Mouse (Mus musculus): ENCODE results near the gene Gm43191. TPM values are rescaled to one million over a fixed set of nuclear protein-coding genes. Genes with fewer than 3 reads are reported as not detected.
"Not testable (repeated sequence)": the region's sequence is repeated elsewhere in the genome, so short reads cannot be mapped to it uniquely, and the experiment has no call there.

The Gm43191 gene
- not detected for polyA plus RNA-seq (2017; shearing (Covaris generic))

DNA sequence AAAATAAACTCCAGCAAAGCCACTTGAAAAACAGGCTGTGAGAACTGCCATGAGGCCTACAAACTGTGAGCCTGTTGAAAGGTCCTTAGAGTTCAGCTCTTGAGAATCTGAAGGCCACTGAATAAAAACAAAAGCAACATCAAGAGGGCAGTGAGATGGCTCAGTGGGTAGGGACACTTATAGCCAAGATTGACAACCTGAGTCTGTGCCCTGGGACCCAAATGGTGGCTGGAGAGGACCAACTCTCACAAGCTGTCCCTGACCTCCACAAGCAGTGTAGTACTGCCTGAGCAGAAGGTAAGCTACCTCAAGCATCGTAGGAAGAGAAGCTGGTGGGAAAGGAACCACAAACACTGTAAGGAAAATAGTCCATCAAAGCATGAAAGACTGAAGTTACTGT, at the start of gene Gm43191:
Gm43191 (minus strand) TSS at position 101 of the 400 bp plus-strand sequence.
- ATAC-seq = no peak

DNA sequence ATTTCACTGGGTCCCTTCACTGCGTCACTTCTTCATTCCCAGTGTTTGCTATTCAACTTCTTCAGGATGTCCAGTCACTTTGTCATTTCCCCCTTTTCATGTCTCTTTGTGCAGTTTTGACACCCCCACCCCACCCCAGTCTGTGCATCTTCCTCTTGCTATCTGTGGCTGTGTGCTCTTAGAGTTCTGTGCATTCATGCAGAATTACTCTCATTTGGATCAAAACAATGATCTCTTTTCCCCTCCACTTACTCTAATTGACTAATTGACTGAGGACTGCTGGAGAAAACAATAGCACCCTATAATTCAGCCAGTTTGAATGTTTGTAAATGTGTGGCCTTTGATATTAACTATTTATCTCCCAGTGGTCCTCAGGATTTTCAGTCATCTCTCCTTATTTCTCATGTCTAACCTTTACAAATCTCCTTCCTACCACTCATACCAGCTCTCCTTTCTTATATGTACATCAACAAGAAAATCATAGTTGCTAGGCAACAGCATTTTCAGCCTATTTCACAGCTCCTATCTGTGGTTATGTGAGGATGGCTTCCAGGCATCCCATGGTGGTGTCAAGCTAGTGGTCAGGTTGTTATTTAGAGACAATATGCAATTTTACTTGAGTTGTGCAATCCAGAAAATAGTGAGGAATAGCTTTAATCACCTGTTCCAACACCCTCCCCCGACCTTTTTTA, 48.6 kb upstream of the Gm43191 start:
- no peak for ATAC-seq

DNA sequence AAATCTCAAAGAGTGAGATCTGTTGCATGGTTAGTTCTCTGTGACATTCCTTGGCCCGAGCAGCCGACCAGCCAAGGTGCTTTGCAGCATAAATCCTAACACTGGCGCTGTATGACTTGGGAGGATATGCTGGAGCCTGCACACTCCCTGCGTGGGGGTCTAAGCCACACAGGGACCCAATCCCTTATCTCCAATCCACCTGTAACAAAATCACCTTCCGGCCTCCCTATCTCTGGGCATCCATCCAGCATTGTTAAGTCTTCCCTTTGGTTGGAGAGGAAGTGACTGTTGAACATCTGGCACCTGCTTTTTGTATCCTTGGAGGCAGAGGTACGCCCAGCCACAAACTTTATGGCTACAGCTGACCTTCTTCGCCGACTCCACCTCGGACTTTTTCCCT, 45.7 kb upstream of the Gm43191 start:
- ATAC-seq = no peak

DNA sequence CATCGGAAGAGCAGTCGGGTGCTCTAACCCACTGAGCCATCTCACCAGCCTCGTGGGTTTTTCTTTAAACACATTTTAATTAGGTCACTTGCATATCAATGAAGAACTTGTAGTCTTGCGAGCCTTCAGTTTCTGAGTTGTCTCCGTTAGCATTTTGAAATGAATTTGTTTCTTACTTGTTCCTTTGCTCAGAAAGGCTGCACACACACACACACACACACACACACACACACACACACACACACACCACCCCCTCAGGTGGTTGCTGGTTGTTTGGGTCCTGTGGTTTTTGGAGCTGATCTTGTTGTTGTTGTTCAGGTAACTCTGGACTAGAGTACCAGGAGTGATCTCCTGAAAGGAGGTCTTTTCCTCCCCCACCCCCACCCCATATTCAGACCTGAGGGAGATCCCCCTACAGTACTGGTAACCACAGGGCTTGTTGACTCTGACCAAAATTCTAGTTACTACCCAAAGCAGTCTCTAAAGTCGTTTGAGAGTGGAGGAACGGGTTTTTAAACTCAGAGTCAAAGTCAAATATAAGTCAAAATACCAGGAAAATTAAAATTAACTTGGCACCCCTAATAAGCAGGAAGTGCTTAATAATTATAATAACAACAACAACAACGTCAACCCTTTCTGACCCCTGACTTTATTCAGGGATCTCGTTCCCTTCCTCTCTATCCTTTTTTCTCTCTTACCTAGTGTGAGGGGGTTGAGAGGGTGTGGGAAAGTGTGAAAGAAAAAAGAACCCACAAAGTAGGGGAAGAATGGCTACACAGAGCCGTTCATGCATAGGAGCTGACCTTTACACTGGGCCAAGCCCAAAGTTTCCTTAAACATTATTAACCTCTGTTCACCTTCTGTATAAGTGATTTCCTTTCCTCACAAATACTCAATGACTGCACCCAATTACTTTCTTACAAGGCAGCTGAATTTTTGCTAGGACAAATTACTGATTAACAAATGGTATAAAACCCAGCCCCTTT, 42.7 kb upstream of the Gm43191 start:
- ATAC-seq = peak; percentile 66

DNA sequence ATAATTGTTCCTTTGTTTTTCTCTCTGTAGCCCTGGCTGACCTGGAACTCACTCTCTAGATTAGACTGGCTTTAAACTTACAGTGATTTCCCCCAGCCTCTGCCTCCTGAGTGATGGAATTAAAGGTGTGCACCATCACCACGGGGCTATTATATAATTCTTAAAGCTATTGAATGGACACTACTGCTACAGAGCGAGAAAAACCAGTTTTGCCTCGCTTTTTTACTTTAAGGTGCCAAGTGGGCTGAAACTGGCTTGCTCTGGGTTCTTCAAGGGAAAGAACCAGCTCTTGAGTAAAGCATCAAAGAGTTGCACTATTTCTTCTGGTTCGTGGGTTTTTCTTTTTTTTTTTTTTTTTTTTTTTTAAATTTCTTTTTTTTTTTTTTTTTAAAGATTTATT, 41.9 kb upstream of the Gm43191 start:
- ATAC-seq = peak; percentile 14

DNA sequence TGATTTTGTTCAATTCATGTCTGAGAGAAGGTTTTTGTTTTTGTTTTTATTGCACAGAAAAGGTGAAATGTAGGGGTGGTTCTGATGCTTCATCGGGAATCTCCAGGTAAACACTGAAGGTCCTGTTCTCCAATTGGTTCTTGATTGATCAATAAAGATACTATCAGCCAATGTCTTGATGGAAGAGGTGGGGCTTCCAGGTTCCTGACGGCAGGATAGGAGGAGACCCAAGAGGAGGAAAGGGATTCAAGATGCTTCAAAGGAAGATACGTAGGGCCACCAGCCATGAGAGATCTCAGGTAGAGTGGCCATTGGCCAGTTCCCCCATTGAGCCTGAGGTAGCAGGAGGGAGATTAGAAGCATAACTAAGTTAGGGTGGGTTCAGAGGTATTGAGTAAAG, 37.9 kb upstream of the Gm43191 start:
- no peak for ATAC-seq

DNA sequence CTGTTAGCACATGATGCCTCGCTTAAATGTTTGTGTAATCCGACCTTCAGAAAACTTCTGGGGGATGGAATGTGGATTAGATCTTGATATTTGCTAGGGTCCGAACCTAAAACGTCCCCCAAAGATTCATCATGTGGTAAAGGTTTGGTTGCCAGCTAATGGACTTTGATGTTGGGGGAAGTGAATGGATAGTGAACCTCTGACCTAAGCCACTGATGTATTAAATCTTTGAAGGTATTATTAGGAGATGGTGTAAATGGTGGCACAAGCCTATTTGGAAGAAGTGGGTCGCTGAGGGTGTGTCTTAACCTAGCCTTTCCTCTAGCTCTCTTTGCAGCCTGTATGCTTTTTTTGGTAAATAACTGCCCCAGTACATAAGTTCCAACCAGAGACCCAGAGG, 32.0 kb upstream of the Gm43191 start:
- no peak for ATAC-seq

DNA sequence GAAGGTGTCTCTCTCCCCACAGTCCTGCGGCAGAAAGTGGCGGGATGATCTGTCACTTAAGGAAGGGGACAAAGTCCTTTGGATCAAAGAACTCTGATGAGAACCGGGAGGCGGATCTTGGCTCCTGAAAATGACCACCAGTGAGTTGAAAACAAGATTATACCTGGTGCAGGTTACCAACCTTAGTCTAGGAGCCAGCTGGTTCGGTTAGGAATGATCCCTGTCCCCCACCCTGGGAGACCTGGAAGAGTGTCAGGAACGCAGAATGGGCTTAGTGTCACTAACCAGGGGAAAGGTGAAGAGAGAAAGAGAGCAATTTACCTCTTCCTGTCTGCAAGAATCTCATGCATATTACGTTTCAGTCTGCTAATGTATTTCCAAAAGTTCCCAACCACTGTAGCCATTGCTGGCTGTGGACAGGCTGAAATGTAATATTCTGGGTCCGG, 31.4 kb upstream of the Gm43191 start, which contains the start of gene Slc35a3:
Slc35a3 (minus strand) TSS at position 396 of the 446 bp plus-strand sequence.
- ATAC-seq = peak; percentile 9

DNA sequence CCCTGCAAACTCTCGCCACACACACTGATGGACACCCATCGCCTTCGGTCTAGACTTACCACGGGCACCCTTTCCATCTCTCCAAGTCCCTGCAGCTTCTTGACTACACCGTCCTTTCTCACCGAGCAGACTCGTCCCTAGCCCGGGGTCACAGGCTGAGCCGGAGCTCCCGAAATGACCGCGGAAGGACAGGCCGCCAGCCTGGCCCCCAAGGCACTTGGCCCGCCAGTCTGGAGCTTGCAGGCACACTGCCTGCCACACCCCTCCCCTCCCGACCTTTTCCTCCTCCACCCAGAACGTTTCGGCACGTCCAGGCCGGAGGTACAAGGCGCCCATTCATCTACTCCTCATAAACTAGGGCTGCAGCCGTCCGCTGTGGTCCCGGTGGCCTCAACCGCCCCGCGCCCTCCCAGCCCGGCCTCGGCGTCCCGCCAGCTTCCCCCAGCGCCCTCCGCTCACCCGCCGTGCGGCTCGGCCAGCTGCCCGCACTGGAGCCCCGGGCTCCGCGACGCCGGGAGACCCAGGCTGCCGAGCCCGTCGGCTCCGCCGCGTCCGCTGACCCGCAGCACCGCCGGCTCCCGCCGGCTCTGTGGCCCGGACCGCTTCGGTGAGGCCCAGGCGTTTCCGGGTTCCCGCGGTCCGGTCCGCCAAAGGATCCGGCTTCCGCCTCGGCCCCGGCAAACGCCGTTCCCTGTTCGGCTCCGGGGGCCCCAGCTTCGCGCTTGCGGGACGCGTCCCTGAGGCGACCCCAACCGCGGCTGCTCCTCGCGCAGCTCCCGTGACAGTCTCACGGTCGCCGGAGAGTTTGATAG, 30.8 kb upstream of the Gm43191 start:
- ATAC-seq = peak; percentile 83

DNA sequence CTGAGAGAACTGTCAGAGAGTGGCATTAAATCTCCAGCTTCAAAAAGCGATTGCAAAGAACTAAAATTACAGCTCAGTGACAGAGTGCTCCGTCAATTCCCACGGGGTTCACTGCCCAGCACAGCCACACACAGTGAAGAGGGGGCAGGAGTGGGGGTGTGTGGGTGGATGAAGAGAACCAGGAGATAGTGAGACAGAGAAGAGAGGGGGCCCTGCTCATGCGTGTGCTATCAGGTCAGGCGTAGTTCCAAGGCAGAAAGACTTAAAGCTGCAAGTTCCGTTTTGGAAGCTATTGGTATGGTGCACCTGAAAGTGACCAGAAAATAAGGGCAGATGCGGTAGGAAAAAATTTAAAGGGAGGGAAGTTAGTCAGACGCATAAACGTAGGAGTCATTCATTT, 29.9 kb upstream of the Gm43191 start:
- no peak for ATAC-seq

DNA sequence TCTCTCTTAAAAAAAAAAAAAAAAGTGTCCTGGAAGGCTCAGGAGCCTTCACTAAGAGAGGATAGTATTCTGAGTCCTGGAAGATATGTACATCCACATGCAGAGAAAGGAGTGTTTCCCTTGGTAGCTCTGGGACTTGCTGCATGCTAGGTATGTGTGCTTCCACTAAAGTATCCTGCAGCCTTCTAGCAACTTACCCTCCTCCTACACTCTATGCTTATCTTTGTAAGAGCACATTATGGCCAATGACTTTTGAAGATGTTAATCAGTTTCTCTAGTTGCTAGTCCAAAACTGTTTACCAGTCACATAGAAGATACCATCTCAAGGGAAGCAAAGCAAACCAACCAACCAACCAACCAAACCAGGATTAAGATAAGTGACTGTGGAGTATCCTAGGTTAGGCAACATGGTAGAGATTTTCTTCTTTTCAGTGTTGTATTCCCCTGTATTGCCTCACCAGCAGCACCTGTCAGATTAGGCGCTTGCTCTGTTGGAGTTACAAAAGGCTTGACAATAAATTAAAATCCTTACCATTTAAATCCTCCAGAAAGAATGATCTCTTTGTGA, 24.7 kb upstream of the Gm43191 start:
- ATAC-seq = no peak

DNA sequence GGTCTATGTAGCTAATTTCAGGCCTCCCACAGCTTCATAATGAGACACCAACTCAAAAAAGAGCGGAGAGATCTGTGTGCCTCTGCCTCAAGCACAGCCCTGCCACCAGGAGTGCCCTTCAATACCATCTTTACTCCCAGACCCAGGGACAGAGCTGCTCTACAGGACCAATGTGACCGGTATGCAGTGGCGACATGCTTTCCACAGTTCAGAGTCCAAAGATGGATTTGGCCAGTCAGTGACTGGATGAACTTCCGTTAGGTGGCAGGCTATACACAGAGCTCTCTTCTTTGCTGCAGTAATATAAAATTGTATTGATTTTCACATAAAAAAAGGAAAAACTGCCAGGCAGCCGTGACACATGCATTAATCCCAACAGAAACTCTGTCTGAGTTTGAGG, 22.8 kb upstream of the Gm43191 start:
- ATAC-seq = no peak

DNA sequence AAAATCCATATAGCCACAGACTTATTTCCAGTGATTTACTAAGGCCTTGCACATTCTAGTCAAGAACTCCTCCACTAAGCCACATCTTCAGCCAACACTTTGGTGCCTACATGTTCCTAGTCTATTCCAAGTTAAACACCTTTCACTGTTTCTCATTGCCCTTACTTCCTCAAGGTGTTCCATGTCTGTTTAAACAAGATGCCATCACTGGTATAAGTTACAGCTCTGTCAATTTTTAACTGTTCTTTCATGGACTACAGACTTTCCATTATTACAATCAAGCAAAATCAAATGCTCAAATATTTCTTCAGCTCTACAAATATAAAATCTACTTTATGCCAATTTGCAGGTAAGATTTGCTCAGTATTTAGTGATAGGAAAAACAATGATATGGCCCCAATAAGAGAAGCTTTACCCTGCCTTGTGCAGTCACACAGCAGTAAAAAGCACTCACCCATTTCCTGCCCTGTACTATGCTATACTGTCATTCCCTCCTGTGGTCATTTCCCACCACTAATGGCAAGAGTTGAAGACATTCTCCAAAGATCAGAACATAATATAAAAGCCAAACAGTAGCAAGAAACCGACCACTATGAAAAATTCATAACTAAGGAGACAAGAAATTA, 21.7 kb upstream of the Gm43191 start:
- no peak for ATAC-seq

DNA sequence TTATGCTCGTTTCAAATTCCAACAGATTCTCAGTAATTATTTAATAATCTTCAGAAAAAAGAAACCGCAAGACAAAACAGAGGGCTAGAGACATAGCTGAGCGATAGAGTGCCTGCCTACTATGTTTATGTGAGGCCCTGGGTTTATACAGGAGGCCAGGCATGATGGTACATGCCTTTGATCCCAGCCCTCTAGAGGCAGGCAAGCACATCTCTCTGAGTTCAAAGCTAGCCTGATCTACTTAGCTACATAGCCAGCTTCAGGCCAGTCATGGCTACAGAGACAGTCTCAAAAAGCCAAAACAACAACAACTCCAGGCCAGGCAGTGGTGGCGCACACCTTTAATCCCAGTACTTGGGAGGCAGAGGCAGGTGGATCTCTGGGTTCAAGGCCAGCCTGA, 20.5 kb upstream of the Gm43191 start:
- no peak for ATAC-seq

DNA sequence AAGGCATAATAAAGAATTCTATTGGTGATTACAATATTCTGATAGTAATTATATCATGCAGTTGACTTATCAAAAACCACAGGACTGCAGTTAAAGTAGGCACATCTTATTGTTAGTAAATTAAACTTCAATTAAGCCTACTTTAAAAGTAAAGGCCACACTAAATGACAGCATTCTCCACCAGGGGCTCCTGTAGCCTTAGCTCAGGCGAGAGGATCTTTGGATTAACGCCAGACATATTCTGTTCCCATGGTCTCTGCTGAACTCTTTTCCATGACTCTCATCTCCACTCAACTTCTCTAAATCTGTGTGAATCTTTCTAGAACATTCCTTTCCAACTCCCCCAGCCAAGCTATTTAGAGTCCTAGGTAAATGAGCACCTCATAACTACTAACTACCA, 17.7 kb upstream of the Gm43191 start:
- no peak for ATAC-seq

DNA sequence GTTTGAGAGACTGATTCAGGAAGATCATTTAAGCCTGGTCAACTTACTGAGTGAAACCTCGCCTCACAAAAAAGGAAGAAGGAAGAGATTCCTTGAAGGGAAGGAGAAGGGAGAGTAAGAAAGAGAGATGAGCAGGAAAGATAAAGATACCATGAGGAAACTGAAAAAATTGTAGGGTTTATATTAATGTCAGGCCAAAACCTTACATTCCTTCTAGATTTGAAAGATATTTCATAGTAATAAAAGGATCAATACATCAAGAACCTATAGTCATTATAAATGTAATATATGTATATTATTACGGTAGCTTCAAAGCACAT, 14.6 kb upstream of the Gm43191 start:
- ATAC-seq = no peak

DNA sequence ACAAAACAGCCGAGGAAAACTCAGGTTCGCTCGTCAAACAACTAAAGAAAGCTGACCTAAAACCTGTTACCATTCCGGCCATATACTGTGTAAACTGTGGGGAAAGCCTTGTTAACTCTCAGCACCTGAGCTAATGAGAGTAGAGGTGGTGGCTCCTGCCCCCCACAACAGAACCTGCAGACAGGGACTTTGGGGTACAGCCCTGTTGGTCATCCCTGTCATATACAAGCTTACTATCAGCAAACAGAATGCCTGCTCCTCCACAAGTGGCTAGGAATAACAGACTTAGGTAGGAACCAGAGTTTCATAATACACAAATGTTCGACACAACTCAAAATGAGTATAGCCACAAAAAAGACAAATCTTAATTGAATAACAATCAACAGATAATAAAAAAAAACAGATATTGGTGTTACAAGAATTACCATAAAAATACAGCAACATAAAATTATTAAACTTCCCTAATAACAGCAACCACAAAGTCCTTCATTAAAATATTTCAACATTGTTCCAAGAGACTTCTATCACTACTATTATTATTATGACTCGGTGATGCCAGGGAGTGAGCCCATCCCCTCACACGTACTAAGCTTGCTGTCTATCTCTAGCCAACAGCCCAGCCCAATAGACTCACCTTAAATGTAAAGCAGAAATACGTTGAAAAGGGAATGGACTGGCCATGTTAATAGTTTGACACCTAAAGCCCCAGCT, 14.1 kb upstream of the Gm43191 start:
- no peak for ATAC-seq

DNA sequence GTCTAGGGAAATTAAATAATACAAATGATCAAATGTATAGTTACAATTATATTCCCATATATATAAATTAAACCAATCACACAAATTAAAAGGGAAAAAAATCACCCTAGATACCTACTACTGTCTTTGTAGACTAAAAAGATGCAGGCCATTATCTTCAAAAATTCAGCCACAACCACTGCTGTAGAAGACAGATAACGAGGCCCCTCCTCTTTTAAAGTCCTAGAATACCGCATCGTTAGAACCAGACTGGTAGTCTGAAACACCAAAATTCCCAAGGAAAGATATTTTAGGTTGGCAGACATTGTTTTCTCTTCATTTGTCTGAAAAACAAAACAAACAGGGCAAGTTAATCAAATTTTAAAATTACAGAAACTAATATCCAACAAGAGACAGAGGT, 13.3 kb upstream of the Gm43191 start:
- no peak for ATAC-seq

DNA sequence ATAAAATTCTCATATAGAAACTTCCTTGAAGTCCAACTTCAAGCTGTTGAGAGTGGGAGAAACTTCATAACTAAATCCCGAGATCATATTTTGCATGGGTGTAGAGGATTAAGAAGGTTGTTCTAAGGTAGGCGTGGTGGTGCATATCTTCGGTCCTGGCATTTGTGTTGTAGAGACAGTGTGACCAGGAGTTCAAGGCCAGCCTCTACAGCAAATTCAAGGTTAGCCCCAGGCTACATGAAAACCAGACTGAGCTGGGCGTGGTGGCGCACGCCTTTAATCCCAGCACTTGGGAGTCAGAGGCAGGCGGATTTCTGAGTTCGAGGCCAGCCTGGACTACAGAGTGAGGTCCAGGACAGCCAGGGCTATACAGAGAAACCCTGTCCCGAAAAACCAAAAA, 16.8 kb downstream of the Gm43191 start:
- ATAC-seq = not testable (repeated sequence)

DNA sequence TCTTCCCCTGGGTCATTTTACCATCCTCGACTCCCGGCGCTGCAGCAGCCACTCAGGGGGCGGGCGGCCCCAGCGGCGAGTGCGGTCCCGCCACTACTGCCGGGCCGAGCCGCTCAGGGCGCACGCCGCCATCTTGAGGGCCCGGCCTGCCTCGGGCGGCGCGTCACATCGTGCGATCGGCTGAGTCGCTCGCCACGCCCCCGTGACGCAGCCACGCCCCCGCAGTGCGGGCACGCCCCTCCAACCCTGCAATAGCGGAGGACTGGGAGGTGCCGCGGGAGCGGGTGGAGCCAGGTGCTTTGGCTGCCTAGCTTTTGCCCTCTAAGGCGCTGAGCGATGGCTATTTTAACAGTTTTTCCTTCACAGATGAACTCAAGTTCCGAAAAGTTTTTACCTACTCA, 18.6 kb downstream of the Gm43191 start, which contains the start of gene Mfsd14a:
Mfsd14a (minus strand) TSS at position 215 of the 401 bp plus-strand sequence.
- peak; percentile 88 for ATAC-seq

DNA sequence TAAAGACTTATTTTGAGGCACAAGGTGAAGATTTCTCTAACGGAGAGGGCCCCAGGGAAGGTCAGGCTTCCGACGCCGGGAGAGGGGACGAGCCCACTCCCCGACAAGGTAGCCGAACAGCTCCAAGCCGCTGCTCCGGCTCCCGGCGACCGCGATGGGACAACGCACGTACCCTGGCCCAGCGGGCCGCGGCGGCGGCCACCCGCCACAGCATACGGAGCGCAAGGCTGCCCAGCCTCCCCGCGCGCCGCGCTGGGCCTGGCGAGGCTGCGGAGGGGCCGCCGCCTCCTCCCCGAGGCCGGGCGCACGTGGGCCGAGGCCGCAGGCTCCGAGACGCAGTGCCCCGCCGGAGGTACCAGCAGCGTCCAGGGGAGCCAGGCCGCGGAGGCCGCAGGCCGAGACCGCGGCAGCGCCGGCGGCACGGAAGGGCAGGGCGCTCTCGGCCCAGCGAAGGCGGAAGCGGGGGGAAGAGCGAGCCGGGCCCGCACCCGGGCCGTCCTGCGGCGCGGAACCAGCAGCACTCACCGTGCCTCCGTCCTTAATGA, 19.1 kb downstream of the Gm43191 start:
- peak; percentile 63 for ATAC-seq

Measured in CD4-positive, CD25-positive, alpha-beta regulatory T cell, adult 4 months (primary cell).